8 mouse cellular contexts compared by ENCODE assay signal in genomic region chr14:55091209-55091865, GRCm38 (mm10). TPM values are rescaled to one million over a fixed set of nuclear protein-coding genes. Genes with fewer than 3 reads are reported as not detected.
DNase-seq lines count a peak whose midpoint lies in the region; ATAC-seq and TF ChIP-seq lines count a peak whose summit lies in the region.

No protein-coding gene starts in this region.

- peaks cover 29% of the 10 kb centered on the region for H3K4me1 ChIP-seq in bone marrow macrophage, adult 2 months (ENCODE audit: control insufficient read depth, insufficient read depth, low read length)
- H3K4me1 ChIP-seq in intestine, embryonic 16.5 days (ENCODE audit: control insufficient read depth, insufficient read depth, low read length): peaks cover 19% of the 10 kb centered on the region
- H3K4me1 ChIP-seq in midbrain, postnatal 0 days (ENCODE audit: insufficient read depth, low read length): peaks cover 24% of the 10 kb centered on the region

- no peak for TF ChIP-seq CTCF in layer of hippocampus, adult 2 months (conservative IDR thresholded peaks at IDR 0.05)
- no peak for TF ChIP-seq CTCF in bone marrow macrophage, adult 2 months (IDR thresholded peaks at IDR 0.05; ENCODE audit: low read depth, low read length)
- TF ChIP-seq CTCF in midbrain, postnatal 0 days (IDR thresholded peaks at IDR 0.05): no peak

- no peaks in the 10 kb centered on the region for H3K9me3 ChIP-seq in intestine, embryonic 16.5 days (ENCODE audit: control insufficient read depth, low read length)
- no peaks in the 10 kb centered on the region for H3K9me3 ChIP-seq in midbrain, postnatal 0 days (ENCODE audit: low read length)

- H3K9ac ChIP-seq in intestine, embryonic 16.5 days (ENCODE audit: low read depth, low read length): peak overlapping the region; percentile 76
- H3K9ac ChIP-seq in midbrain, postnatal 0 days (replicated peaks; ENCODE audit: low read length, poor library complexity, severe bottlenecking): peak overlapping the region; percentile 91

- no peak for TF ChIP-seq POLR2A in bone marrow macrophage, adult 2 months (IDR thresholded peaks at IDR 0.05; ENCODE audit: borderline replicate concordance, low read depth, low read length)

- H3K4me2 ChIP-seq in intestine, embryonic 16.5 days (ENCODE audit: low read depth, low read length): peak overlapping the region; percentile 86
- peak overlapping the region; percentile 90 for H3K4me2 ChIP-seq in midbrain, postnatal 0 days (ENCODE audit: low read depth, low read length, poor library complexity, severe bottlenecking)

- no peaks in the 10 kb centered on the region for H3K27me3 ChIP-seq in intestine, embryonic 16.5 days (replicated peaks; ENCODE audit: control insufficient read depth, insufficient read depth, low read length)
- no peaks in the 10 kb centered on the region for H3K27me3 ChIP-seq in midbrain, postnatal 0 days (ENCODE audit: insufficient read depth, low read length)

- H3K27ac ChIP-seq in layer of hippocampus, adult 2 months: peak overlapping the region; percentile 96
- H3K27ac ChIP-seq in bone marrow macrophage, adult 2 months (ENCODE audit: insufficient read depth, low read depth, low read length): peak overlapping the region; percentile 28
- H3K27ac ChIP-seq in intestine, embryonic 16.5 days (ENCODE audit: low read length): peak overlapping the region; percentile 68
- peak overlapping the region; percentile 93 for H3K27ac ChIP-seq in midbrain, postnatal 0 days (ENCODE audit: low read depth, low read length)

- peak overlapping the region; percentile 85 for H3K4me3 ChIP-seq in layer of hippocampus, adult 2 months
- H3K4me3 ChIP-seq in bone marrow macrophage, adult 2 months (ENCODE audit: insufficient read depth, low read length): peak overlapping the region; percentile 77
- peak overlapping the region; percentile 64 for H3K4me3 ChIP-seq in intestine, embryonic 16.5 days (ENCODE audit: low read length)
- peak overlapping the region; percentile 61 for H3K4me3 ChIP-seq in midbrain, postnatal 0 days (ENCODE audit: low read depth, low read length)

- 5% methylated on average over 34 of the region's 34 CpGs for WGBS in intestine, embryonic 16.5 days
- WGBS in midbrain, postnatal 0 days: 3% methylated on average over 33 of the region's 34 CpGs

- no peaks in the 10 kb centered on the region for H3K36me3 ChIP-seq in intestine, embryonic 16.5 days (ENCODE audit: control insufficient read depth, insufficient read depth, low read length)
- no peaks in the 10 kb centered on the region for H3K36me3 ChIP-seq in midbrain, postnatal 0 days (ENCODE audit: insufficient read depth, low read length)

- peak in 1 of 2 experiments; percentile 51 for DNase-seq in layer of hippocampus, adult 2 months (ENCODE audit: low spot score in 2 of 2)
- DNase-seq in layer of hippocampus, postnatal 25 days (ENCODE audit: extremely low spot score in 1 of 2, low spot score in 1 of 2): no peak
- peak; percentile 67 for DNase-seq in embryo, embryonic 9.5 days (ENCODE audit: extremely low spot score)
- DNase-seq in midbrain, postnatal 0 days (ENCODE audit: low spot score): no peak
- no peak for DNase-seq in MN1 (ENCODE audit: low spot score)

- ATAC-seq in intestine, embryonic 16.5 days: no peak
- peak; percentile 15 for ATAC-seq in midbrain, postnatal 0 days (ENCODE audit: low FRiP score)
- no peak for ATAC-seq in granulocyte monocyte progenitor cell, adult 5-6 weeks (replicated peaks; ENCODE audit: poor library complexity, severe bottlenecking)

RNA-seq across cellular contexts. Expression of gene Zfhx2, which starts 0.8 kb away (rescaled TPM):
- total RNA-seq in layer of hippocampus, adult 2 months (2021): 10 to 100 TPM; 55.5 to 67.3 TPM
- total RNA-seq in layer of hippocampus, postnatal 25 days (2021): 10 to 100 TPM; 37.8 to 63.0 TPM
- 7.1 and 7.6 TPM in 2 replicates for polyA plus RNA-seq in bone marrow macrophage, adult 2 months (2012; ENCODE audit: insufficient read depth, insufficient read length, missing spikeins)
- polyA plus RNA-seq in intestine, embryonic 16.5 days (2015; fragmentation: Nextera tagmentation; extraction: Ambion mirVana): 2.7 and 3.0 TPM in 2 replicates
- 16.4 and 18.6 TPM in 2 replicates for total RNA-seq in midbrain, postnatal 0 days (2014; rRNA removed)
- polyA plus RNA-seq in midbrain, postnatal 0 days (2015; fragmentation: Nextera tagmentation; extraction: Ambion mirVana): 11.2 and 14.2 TPM in 2 replicates
- total RNA-seq in granulocyte monocyte progenitor cell, adult 5-6 weeks (2014; fragmentation: Nextera tagmentation): 3.0 and 5.2 TPM in 2 replicates
- 0.26 and 0.82 TPM in 2 replicates for total RNA-seq in granulocyte monocyte progenitor cell, adult 5-6 weeks (2017)

RNA-seq across cellular contexts. Expression of gene Thtpa, which starts 3.2 kb away (rescaled TPM):
- 10 to 100 TPM; 19.3 to 23.7 TPM for total RNA-seq in layer of hippocampus, adult 2 months (2021)
- 10 to 100 TPM; 21.9 to 22.9 TPM for total RNA-seq in layer of hippocampus, postnatal 25 days (2021)
- polyA plus RNA-seq in bone marrow macrophage, adult 2 months (2012; ENCODE audit: insufficient read depth, insufficient read length, missing spikeins): 10.6 and 12.3 TPM in 2 replicates
- 17.9 and 20.7 TPM in 2 replicates for polyA plus RNA-seq in intestine, embryonic 16.5 days (2015; fragmentation: Nextera tagmentation; extraction: Ambion mirVana)
- total RNA-seq in midbrain, postnatal 0 days (2014; rRNA removed): 38.0 and 42.1 TPM in 2 replicates
- polyA plus RNA-seq in midbrain, postnatal 0 days (2015; fragmentation: Nextera tagmentation; extraction: Ambion mirVana): 32.5 and 35.2 TPM in 2 replicates
- 11.9 and 16.2 TPM in 2 replicates for total RNA-seq in granulocyte monocyte progenitor cell, adult 5-6 weeks (2014; fragmentation: Nextera tagmentation)
- total RNA-seq in granulocyte monocyte progenitor cell, adult 5-6 weeks (2017): 10.0 and 13.0 TPM in 2 replicates

RNA-seq across cellular contexts. Expression of gene Ap1g2, which starts 15.1 kb away (rescaled TPM):
- 10 to 100 TPM; 15.4 to 19.3 TPM for total RNA-seq in layer of hippocampus, adult 2 months (2021)
- total RNA-seq in layer of hippocampus, postnatal 25 days (2021): 10 to 100 TPM; 15.7 to 19.4 TPM
- polyA plus RNA-seq in bone marrow macrophage, adult 2 months (2012; ENCODE audit: insufficient read depth, insufficient read length, missing spikeins): 43.0 and 51.9 TPM in 2 replicates
- polyA plus RNA-seq in intestine, embryonic 16.5 days (2015; fragmentation: Nextera tagmentation; extraction: Ambion mirVana): 106 and 120 TPM in 2 replicates
- 8.2 and 11.6 TPM in 2 replicates for total RNA-seq in midbrain, postnatal 0 days (2014; rRNA removed)
- 6.6 and 8.9 TPM in 2 replicates for polyA plus RNA-seq in midbrain, postnatal 0 days (2015; fragmentation: Nextera tagmentation; extraction: Ambion mirVana)
- 56.6 and 87.9 TPM in 2 replicates for total RNA-seq in granulocyte monocyte progenitor cell, adult 5-6 weeks (2014; fragmentation: Nextera tagmentation)
- total RNA-seq in granulocyte monocyte progenitor cell, adult 5-6 weeks (2017): 12.4 and 15.1 TPM in 2 replicates

RNA-seq across cellular contexts. Expression of gene Jph4, which starts 25.4 kb away (rescaled TPM):
- 100 to 1,000 TPM; 453 to 476 TPM for total RNA-seq in layer of hippocampus, adult 2 months (2021)
- total RNA-seq in layer of hippocampus, postnatal 25 days (2021): 100 to 1,000 TPM; 422 to 463 TPM
- polyA plus RNA-seq in bone marrow macrophage, adult 2 months (2012; ENCODE audit: insufficient read depth, insufficient read length, missing spikeins): not detected in 2 replicates
- polyA plus RNA-seq in intestine, embryonic 16.5 days (2015; fragmentation: Nextera tagmentation; extraction: Ambion mirVana): 0.82 and 1.2 TPM in 2 replicates
- 158 and 182 TPM in 2 replicates for total RNA-seq in midbrain, postnatal 0 days (2014; rRNA removed)
- 41.7 and 45.1 TPM in 2 replicates for polyA plus RNA-seq in midbrain, postnatal 0 days (2015; fragmentation: Nextera tagmentation; extraction: Ambion mirVana)
- not detected in 2 replicates for total RNA-seq in granulocyte monocyte progenitor cell, adult 5-6 weeks (2014; fragmentation: Nextera tagmentation)
- not detected in 2 replicates for total RNA-seq in granulocyte monocyte progenitor cell, adult 5-6 weeks (2017)

Comparison
In these comparisons a context has a peak if more than half of its experiments do, and no peak if none do; other contexts are left out.
1. H3K27ac ChIP-seq: peak in every context shown above with its lines; median percentile 96 in layer of hippocampus, adult 2 months; 93 in midbrain, postnatal 0 days; 68 in intestine, embryonic 16.5 days; 28 in bone marrow macrophage, adult 2 months.